ENCODE assay signal across 8 mouse cellular contexts in genomic region chr10:79945507-79946234, GRCm38 (mm10). TPM values are rescaled to one million over a fixed set of nuclear protein-coding genes. Genes with fewer than 3 reads are reported as not detected.
DNase-seq lines count a peak whose midpoint lies in the region; ATAC-seq and TF ChIP-seq lines count a peak whose summit lies in the region.

No protein-coding gene starts in this region.

- H3K9ac ChIP-seq in embryonic facial prominence, embryonic 14.5 days (ENCODE audit: low read depth, low read length), result peak overlapping the region; percentile 40; the same call in 1 of the 2 replicates
- peak overlapping the region; percentile 18 for H3K9ac ChIP-seq in kidney, embryonic 16.5 days (replicated peaks; ENCODE audit: low read length)

- ATAC-seq in Patski, result peak; percentile 71
- ATAC-seq in embryonic facial prominence, embryonic 14.5 days (ENCODE audit: low read depth), result peak; percentile 76
- peak; percentile 80 for ATAC-seq in kidney, embryonic 16.5 days (ENCODE audit: low FRiP score, low TSS enrichment)

- DNase-seq in Patski (ENCODE audit: low read depth, low spot score), result peak; percentile 75
- DNase-seq in embryonic facial prominence, embryonic 14.5 days (ENCODE audit: low spot score), result peak; percentile 85
- no peak for DNase-seq in frontal cortex, postnatal 10 days (ENCODE audit: low spot score in 2 of 2)
- DNase-seq in cerebellum, adult 2 months, result no peak
- no peak for DNase-seq in adrenal gland, postnatal 4 days (ENCODE audit: low spot score in 2 of 2)
- no peak for DNase-seq in ovary, postnatal 36 days (ENCODE audit: low spot score)

- no peaks in the 10 kb centered on the region for H3K9me3 ChIP-seq in embryonic facial prominence, embryonic 14.5 days (ENCODE audit: control insufficient read depth, low read length)
- H3K9me3 ChIP-seq in kidney, embryonic 16.5 days (ENCODE audit: low read length), result no peaks in the 10 kb centered on the region

- H3K4me3 ChIP-seq in embryonic facial prominence, embryonic 14.5 days (ENCODE audit: low read depth, low read length), result no peak overlapping the region
- H3K4me3 ChIP-seq in kidney, embryonic 16.5 days (ENCODE audit: low read length), result no peak overlapping the region
- no peak overlapping the region for H3K4me3 ChIP-seq in macrophage (ENCODE audit: inconsistent target)
- no peak overlapping the region for H3K4me3 ChIP-seq in cerebellum, adult 2 months (replicated peaks; ENCODE audit: insufficient read depth, low read depth, low read length)

- peaks cover 39% of the 10 kb centered on the region for H3K36me3 ChIP-seq in embryonic facial prominence, embryonic 14.5 days (ENCODE audit: control insufficient read depth, insufficient read depth, low read length)
- peaks cover 32% of the 10 kb centered on the region for H3K36me3 ChIP-seq in kidney, embryonic 16.5 days (ENCODE audit: insufficient read depth, low read length)
- peaks cover 20% of the 10 kb centered on the region; the same call in 1 of the 2 replicates for H3K36me3 ChIP-seq in macrophage (ENCODE audit: inconsistent target)

- H3K4me1 ChIP-seq in embryonic facial prominence, embryonic 14.5 days (ENCODE audit: control insufficient read depth, insufficient read depth, low read length), result peaks cover 14% of the 10 kb centered on the region
- peaks cover 47% of the 10 kb centered on the region for H3K4me1 ChIP-seq in kidney, embryonic 16.5 days (ENCODE audit: insufficient read depth, low read length)
- peaks cover 5% of the 10 kb centered on the region for H3K4me1 ChIP-seq in cerebellum, adult 2 months (ENCODE audit: control insufficient read depth, insufficient read depth, low read length)

- no peaks in the 10 kb centered on the region for H3K27me3 ChIP-seq in Patski
- H3K27me3 ChIP-seq in embryonic facial prominence, embryonic 14.5 days (replicated peaks; ENCODE audit: control insufficient read depth, insufficient read depth, low read length), result no peaks in the 10 kb centered on the region
- no peaks in the 10 kb centered on the region for H3K27me3 ChIP-seq in kidney, embryonic 16.5 days (ENCODE audit: insufficient read depth, low read length)
- H3K27me3 ChIP-seq in cerebellum, adult 2 months (ENCODE audit: control insufficient read depth, insufficient read depth, low read length), result no peaks in the 10 kb centered on the region

- H3K4me2 ChIP-seq in embryonic facial prominence, embryonic 14.5 days (ENCODE audit: low read depth, low read length), result peak overlapping the region; percentile 19
- H3K4me2 ChIP-seq in kidney, embryonic 16.5 days (replicated peaks; ENCODE audit: low read depth, low read length), result peak overlapping the region; percentile 34

- peaks cover 73% of the 10 kb centered on the region; the same call in 1 of the 2 replicates for H3K79me2 ChIP-seq in macrophage (ENCODE audit: inconsistent target)

- no peak for TF ChIP-seq CTCF in Patski (IDR thresholded peaks at IDR 0.05)
- TF ChIP-seq CTCF in cerebellum, adult 2 months (IDR thresholded peaks at IDR 0.05; ENCODE audit: borderline replicate concordance, insufficient read depth, low read depth, low read length), result no peak

- in situ Hi-C loops in Patski (cut with MboI; ENCODE audit: low pct_unique_long_range_greater_than_20kb), result no loop called here

- 28% methylated on average over 14 of the region's 16 CpGs for WGBS in embryonic facial prominence, embryonic 14.5 days
- 22% methylated on average over 16 of the region's 16 CpGs for WGBS in kidney, embryonic 16.5 days
- WGBS in macrophage (ENCODE audit: missing documents), result 86% methylated on average over 13 of the region's 16 CpGs
- WGBS in cerebellum, adult 2 months, result 37% methylated on average over 16 of the region's 16 CpGs

- POLR2A ChIA-PET in Patski (lab: Charles Lee), result interaction anchor here (0.6 to 1.5 kb wide), 3 partner anchors 10 to 216 kb away, joined by 3 to 10 read pairs (median 5); no protein-coding TSS in a partner anchor

- H3K27ac ChIP-seq in embryonic facial prominence, embryonic 14.5 days (replicated peaks; ENCODE audit: low read depth, low read length), result peak overlapping the region; percentile 68
- peak overlapping the region; percentile 94 for H3K27ac ChIP-seq in kidney, embryonic 16.5 days (ENCODE audit: low read length)
- peak overlapping the region; percentile 52 for H3K27ac ChIP-seq in macrophage
- no peak overlapping the region for H3K27ac ChIP-seq in cerebellum, adult 2 months (ENCODE audit: insufficient read depth, low read length)

- CTCF ChIA-PET in Patski (lab: Charles Lee), result interaction anchor here (1.2 to 2.0 kb wide), 3 partner anchors 10 to 14 kb away, joined by 3 to 6 read pairs (median 6); partner anchors contain the start of gene Wdr18

- no peak for TF ChIP-seq POLR2A in cerebellum, adult 2 months (IDR thresholded peaks at IDR 0.05; ENCODE audit: borderline replicate concordance, insufficient read depth, low read length)

RNA-seq across cellular contexts. Expression of gene Wdr18, which starts 14.3 kb away (rescaled TPM):
- polyA plus RNA-seq in Patski (2021) (45.4 TPM), macrophage (2018) (11.4 to 31.4 TPM (median 18.8 TPM) in 3 replicates)
- polyA plus RNA-seq in embryonic facial prominence, embryonic 14.5 days (2014; fragmentation: Nextera tagmentation; extraction: Ambion mirVana), result 97.4 and 100 TPM in 2 replicates
- 101 and 113 TPM in 2 replicates for polyA plus RNA-seq in kidney, embryonic 16.5 days (2015; fragmentation: Nextera tagmentation; extraction: Ambion mirVana)
- 10 to 100 TPM; 10.9 to 87.7 (median 33.0) TPM for total RNA-seq in macrophage (2018; cell fraction: chromatin; rRNA removed)
- total RNA-seq in macrophage (2018; cell fraction: cytosol; rRNA removed), result 10 to 100 TPM in 22 of 26 experiments, 1 to 10 TPM in 4; 8.7 to 21.4 (median 14.7) TPM
- 10 to 100 TPM in 20 of 26 experiments, 1 to 10 TPM in 6; 6.2 to 61.0 (median 13.9) TPM for total RNA-seq in macrophage (2018; cell fraction: nucleus; rRNA removed)
- polyA plus RNA-seq in cerebellum, adult 2 months (2012; rRNA removed), result 56.2 and 57.4 TPM in 2 replicates
- 10 to 100 TPM; 42.6 to 45.3 TPM for total RNA-seq in adrenal gland, postnatal 4 days (2021)

RNA-seq across cellular contexts. Expression of gene Arid3a, which starts 18.8 kb away (rescaled TPM):
- polyA plus RNA-seq in Patski (2021) (5.9 TPM), macrophage (2018) (13.8 to 37.4 TPM (median 29.1 TPM) in 3 replicates)
- polyA plus RNA-seq in embryonic facial prominence, embryonic 14.5 days (2014; fragmentation: Nextera tagmentation; extraction: Ambion mirVana), result 3.1 and 3.5 TPM in 2 replicates
- 5.5 and 9.2 TPM in 2 replicates for polyA plus RNA-seq in kidney, embryonic 16.5 days (2015; fragmentation: Nextera tagmentation; extraction: Ambion mirVana)
- total RNA-seq in macrophage (2018; cell fraction: chromatin; rRNA removed), result 10 to 100 TPM; 12.0 to 74.5 (median 35.1) TPM
- total RNA-seq in macrophage (2018; cell fraction: cytosol; rRNA removed), result 10 to 100 TPM; 11.0 to 54.3 (median 34.8) TPM
- total RNA-seq in macrophage (2018; cell fraction: nucleus; rRNA removed), result 10 to 100 TPM; 15.3 to 77.8 (median 34.3) TPM
- 4.7 TPM in 2 replicates for polyA plus RNA-seq in cerebellum, adult 2 months (2012; rRNA removed)
- 10 to 100 TPM; 12.6 to 15.9 TPM for total RNA-seq in adrenal gland, postnatal 4 days (2021)

RNA-seq across cellular contexts. Expression of gene R3hdm4, which starts 24.7 kb away (rescaled TPM):
- polyA plus RNA-seq in Patski (2021) (101 TPM), macrophage (2018) (41.6 to 61.5 TPM (median 54.4 TPM) in 3 replicates)
- 114 and 124 TPM in 2 replicates for polyA plus RNA-seq in embryonic facial prominence, embryonic 14.5 days (2014; fragmentation: Nextera tagmentation; extraction: Ambion mirVana)
- polyA plus RNA-seq in kidney, embryonic 16.5 days (2015; fragmentation: Nextera tagmentation; extraction: Ambion mirVana), result 169 and 170 TPM in 2 replicates
- 10 to 100 TPM; 11.2 to 75.4 (median 41.5) TPM for total RNA-seq in macrophage (2018; cell fraction: chromatin; rRNA removed)
- 10 to 100 TPM; 42.1 to 70.3 (median 54.8) TPM for total RNA-seq in macrophage (2018; cell fraction: cytosol; rRNA removed)
- 100 to 1,000 TPM in 1 of 26 experiments, 10 to 100 TPM in 25; 26.0 to 102 (median 57.5) TPM for total RNA-seq in macrophage (2018; cell fraction: nucleus; rRNA removed)
- 156 and 162 TPM in 2 replicates for polyA plus RNA-seq in cerebellum, adult 2 months (2012; rRNA removed)
- 100 to 1,000 TPM; 119 to 133 TPM for total RNA-seq in adrenal gland, postnatal 4 days (2021)

RNA-seq across cellular contexts. Expression of gene Grin3b, which starts 24.8 kb away (rescaled TPM):
- polyA plus RNA-seq in Patski (2021), result 0.54 TPM
- 0.37 and 0.56 TPM in 2 replicates for polyA plus RNA-seq in embryonic facial prominence, embryonic 14.5 days (2014; fragmentation: Nextera tagmentation; extraction: Ambion mirVana)
- 0.54 and 0.71 TPM in 2 replicates for polyA plus RNA-seq in kidney, embryonic 16.5 days (2015; fragmentation: Nextera tagmentation; extraction: Ambion mirVana)
- under 1 TPM in 6 of 26 experiments, not detected in 20; 0.20 to 0.71 (median 0.55) TPM for total RNA-seq in macrophage (2018; cell fraction: chromatin; rRNA removed)
- under 1 TPM in 3 of 26 experiments, not detected in 23; 0.10 to 0.13 (median 0.13) TPM for total RNA-seq in macrophage (2018; cell fraction: cytosol; rRNA removed)
- total RNA-seq in macrophage (2018; cell fraction: nucleus; rRNA removed), result under 1 TPM in 5 of 26 experiments, not detected in 21; 0.30 to 0.75 (median 0.35) TPM
- polyA plus RNA-seq in macrophage (2018), result not detected in 3 replicates
- 5.5 and 5.9 TPM in 2 replicates for polyA plus RNA-seq in cerebellum, adult 2 months (2012; rRNA removed)
- total RNA-seq in adrenal gland, postnatal 4 days (2021), result under 1 TPM; 0.25 to 0.39 TPM

RNA-seq across cellular contexts. Expression of gene Kiss1r, which starts 28.9 kb away (rescaled TPM):
- polyA plus RNA-seq in Patski (2021) (2.1 TPM), macrophage (2018) (0.27 to 0.89 TPM (median 0.30 TPM) in 3 replicates)
- 0.56 and 0.58 TPM in 2 replicates for polyA plus RNA-seq in embryonic facial prominence, embryonic 14.5 days (2014; fragmentation: Nextera tagmentation; extraction: Ambion mirVana)
- polyA plus RNA-seq in kidney, embryonic 16.5 days (2015; fragmentation: Nextera tagmentation; extraction: Ambion mirVana), result 1.5 and 2.1 TPM in 2 replicates
- total RNA-seq in macrophage (2018; cell fraction: chromatin; rRNA removed), result 1 to 10 TPM in 18 of 26 experiments, under 1 TPM in 8; 0.40 to 4.9 (median 1.8) TPM
- 1 to 10 TPM in 3 of 26 experiments, under 1 TPM in 23; 0.28 to 1.1 (median 0.59) TPM for total RNA-seq in macrophage (2018; cell fraction: cytosol; rRNA removed)
- total RNA-seq in macrophage (2018; cell fraction: nucleus; rRNA removed), result 1 to 10 TPM in 20 of 26 experiments, under 1 TPM in 6; 0.36 to 5.2 (median 1.9) TPM
- polyA plus RNA-seq in cerebellum, adult 2 months (2012; rRNA removed), result 12.1 and 12.8 TPM in 2 replicates
- 1 to 10 TPM in 1 of 2 experiments, under 1 TPM in 1; 0.87 to 1.6 TPM for total RNA-seq in adrenal gland, postnatal 4 days (2021)

Comparison
In these comparisons a context has a peak if more than half of its experiments do, and no peak if none do; other contexts are left out.
1. DNase-seq: peak in Patski (single experiment) and embryonic facial prominence, embryonic 14.5 days (single experiment); none in frontal cortex, postnatal 10 days (0 of 2), cerebellum, adult 2 months (0 of 2), adrenal gland, postnatal 4 days (0 of 2) and ovary, postnatal 36 days (single experiment).
2. Peak in every context shown above with its lines, with median percentiles within 50 percentile points of each other: ATAC-seq.